29 mouse cellular contexts compared by ENCODE assay signal in genomic region chr11:32219287-32219686, GRCm38 (mm10). TPM values are rescaled to one million over a fixed set of nuclear protein-coding genes. Genes with fewer than 3 reads are reported as not detected.
DNase-seq lines count a peak whose midpoint lies in the region; ATAC-seq lines count a peak whose summit lies in the region.
"Had no signal": no experiment of that assay in that cellular context is flagged by ENCODE, and none has a peak within 500 bp of the region (broad histone marks: within the 10 kb centered on the region; RNA-seq: fewer than 3 reads in every experiment).

No protein-coding gene starts in this region.

- H3K27me3 ChIP-seq in heart, embryonic 11.5 days (ENCODE audit: control insufficient read depth, insufficient read depth, low read length): no peaks in the 10 kb centered on the region
- H3K27me3 ChIP-seq in neural tube, embryonic 12.5 days (replicated peaks): peaks cover 10% of the 10 kb centered on the region
- no peaks in the 10 kb centered on the region for H3K27me3 ChIP-seq in embryonic facial prominence, embryonic 15.5 days
- H3K27me3 ChIP-seq: intestine, embryonic 15.5 days; kidney, embryonic 15.5 days had no signal

- H3K4me1 ChIP-seq in heart, embryonic 11.5 days (ENCODE audit: control insufficient read depth, insufficient read depth, low read length): peaks cover 33% of the 10 kb centered on the region
- H3K4me1 ChIP-seq in neural tube, embryonic 12.5 days: peaks cover 42% of the 10 kb centered on the region
- peaks cover 59% of the 10 kb centered on the region for H3K4me1 ChIP-seq in embryonic facial prominence, embryonic 15.5 days

- H3K27ac ChIP-seq in heart, embryonic 11.5 days (ENCODE audit: low read depth, low read length): no peak overlapping the region
- no peak overlapping the region for H3K27ac ChIP-seq in neural tube, embryonic 12.5 days
- H3K27ac ChIP-seq in embryonic facial prominence, embryonic 15.5 days (replicated peaks): 0 out of 2 replicates have a peak overlapping the region, but pooled peaks have one; percentile 58
- H3K27ac ChIP-seq: intestine, embryonic 15.5 days; kidney, embryonic 15.5 days; liver, embryonic 12.5 days had no signal

- no peak overlapping the region for H3K4me3 ChIP-seq in heart, embryonic 11.5 days (ENCODE audit: low read depth, low read length)
- no peak overlapping the region for H3K4me3 ChIP-seq in neural tube, embryonic 12.5 days
- no peak overlapping the region; the same call in 1 of the 2 replicates for H3K4me3 ChIP-seq in embryonic facial prominence, embryonic 15.5 days (replicated peaks)
- H3K4me3 ChIP-seq: forebrain, embryonic 10.5 days; heart, embryonic 10.5 days; intestine, embryonic 15.5 days; kidney, embryonic 15.5 days; limb, embryonic 12.5 days; liver, embryonic 12.5 days had no signal

- H3K9me3 ChIP-seq in heart, embryonic 11.5 days (replicated peaks; ENCODE audit: control insufficient read depth, low read length): no peaks in the 10 kb centered on the region
- H3K9me3 ChIP-seq in neural tube, embryonic 12.5 days: no peaks in the 10 kb centered on the region
- no peaks in the 10 kb centered on the region for H3K9me3 ChIP-seq in embryonic facial prominence, embryonic 15.5 days (replicated peaks)
- H3K9me3 ChIP-seq: forebrain, embryonic 10.5 days; heart, embryonic 10.5 days; hindbrain, embryonic 13.5 days; intestine, embryonic 15.5 days; kidney, embryonic 15.5 days; limb, embryonic 12.5 days; liver, embryonic 12.5 days had no signal

- no peak for ATAC-seq in heart, embryonic 11.5 days (replicated peaks; ENCODE audit: insufficient number of reproducible peaks, low FRiP score, low TSS enrichment)
- no peak for ATAC-seq in neural tube, embryonic 12.5 days (ENCODE audit: low FRiP score, low read depth)
- ATAC-seq in embryonic facial prominence, embryonic 15.5 days (ENCODE audit: insufficient number of reproducible peaks, low FRiP score, low TSS enrichment, low read depth): no peak
- ATAC-seq: forebrain, embryonic 16.5 days; intestine, embryonic 15.5 days; liver, embryonic 12.5 days had no signal

- DNase-seq in heart, postnatal 4 days: no peak
- peak; percentile 56 for DNase-seq in layer of hippocampus, adult 11-12 months (ENCODE audit: low spot score)
- DNase-seq in layer of hippocampus, postnatal 14 days (ENCODE audit: low spot score in 2 of 2): no peak
- DNase-seq in neural tube, embryonic 10.5 days (ENCODE audit: extremely low spot score, low spot score): no peak
- DNase-seq in thymus, adult 18-20 months: no peak
- DNase-seq: adrenal gland, adult 2 months; B cell, adult 2 months; cerebellum, adult 18-20 months; cerebellum, postnatal 36 days; embryo, embryonic 11 days; heart, postnatal 14 days; kidney, postnatal 36 days; lung, adult 18-20 months; lung, postnatal 10 days; midbrain, embryonic 14.5 days had no signal

- peaks cover 5% of the 10 kb centered on the region; the same call in 1 of the 2 replicates for H3K36me3 ChIP-seq in heart, embryonic 11.5 days (ENCODE audit: control insufficient read depth, insufficient read depth, low read length)
- peaks cover 4% of the 10 kb centered on the region for H3K36me3 ChIP-seq in neural tube, embryonic 12.5 days
- peaks cover 21% of the 10 kb centered on the region for H3K36me3 ChIP-seq in embryonic facial prominence, embryonic 15.5 days
- H3K36me3 ChIP-seq: hindbrain, embryonic 13.5 days had no signal

- WGBS in heart, embryonic 11.5 days (ENCODE audit: insufficient replicate concordance): 83% methylated on average over 10 of the region's 10 CpGs
- 93% methylated on average over 10 of the region's 10 CpGs for WGBS in neural tube, embryonic 12.5 days
- 87% methylated on average over 10 of the region's 10 CpGs for WGBS in embryonic facial prominence, embryonic 15.5 days

- H3K9ac ChIP-seq in heart, embryonic 11.5 days (ENCODE audit: low read depth, low read length): no peak overlapping the region
- H3K9ac ChIP-seq in neural tube, embryonic 12.5 days: no peak overlapping the region
- no peak overlapping the region for H3K9ac ChIP-seq in embryonic facial prominence, embryonic 15.5 days
- H3K9ac ChIP-seq: intestine, embryonic 15.5 days; limb, embryonic 12.5 days had no signal

- 0 out of 2 replicates have a peak overlapping the region, but pooled peaks have one; percentile 97 for H3K4me2 ChIP-seq in heart, embryonic 11.5 days
- H3K4me2 ChIP-seq in neural tube, embryonic 12.5 days (replicated peaks): peak overlapping the region; percentile 91; the same call in 1 of the 2 replicates
- H3K4me2 ChIP-seq in embryonic facial prominence, embryonic 15.5 days (replicated peaks): peak overlapping the region; percentile 60

RNA-seq across cellular contexts. Expression of gene Rhbdf1, which starts 2.8 kb away (rescaled TPM):
- 28.2 and 30.3 TPM in 2 replicates for polyA plus RNA-seq in heart, embryonic 11.5 days (2014; fragmentation: Nextera tagmentation; extraction: Ambion mirVana)
- 10 to 100 TPM; 31.9 to 33.0 TPM for total RNA-seq in heart, postnatal 4 days (2021)
- total RNA-seq in layer of hippocampus, postnatal 14 days (2021): 10 to 100 TPM; 23.6 to 29.5 TPM
- 26.4 and 32.9 TPM in 2 replicates for polyA plus RNA-seq in neural tube, embryonic 12.5 days (2016; fragmentation: Nextera tagmentation; extraction: Ambion mirVana)
- 78.2 and 88.7 TPM in 2 replicates for polyA plus RNA-seq in embryonic facial prominence, embryonic 15.5 days (2015; fragmentation: Nextera tagmentation; extraction: Ambion mirVana)

RNA-seq across cellular contexts. Expression of gene Mpg, which starts 7.0 kb away (rescaled TPM):
- polyA plus RNA-seq in heart, embryonic 11.5 days (2014; fragmentation: Nextera tagmentation; extraction: Ambion mirVana): 22.0 and 22.5 TPM in 2 replicates
- 10 to 100 TPM; 10.4 to 11.3 TPM for total RNA-seq in heart, postnatal 4 days (2021)
- 10 to 100 TPM; 19.7 to 21.4 TPM for total RNA-seq in layer of hippocampus, postnatal 14 days (2021)
- 30.3 and 30.7 TPM in 2 replicates for polyA plus RNA-seq in neural tube, embryonic 12.5 days (2016; fragmentation: Nextera tagmentation; extraction: Ambion mirVana)
- 36.1 and 38.9 TPM in 2 replicates for polyA plus RNA-seq in embryonic facial prominence, embryonic 15.5 days (2015; fragmentation: Nextera tagmentation; extraction: Ambion mirVana)

RNA-seq across cellular contexts. Expression of gene Snrnp25, which starts 14.1 kb away (rescaled TPM):
- polyA plus RNA-seq in heart, embryonic 11.5 days (2014; fragmentation: Nextera tagmentation; extraction: Ambion mirVana): 59.6 and 72.2 TPM in 2 replicates
- 10 to 100 TPM; 14.4 to 15.6 TPM for total RNA-seq in heart, postnatal 4 days (2021)
- 10 to 100 TPM; 28.3 to 29.3 TPM for total RNA-seq in layer of hippocampus, postnatal 14 days (2021)
- polyA plus RNA-seq in neural tube, embryonic 12.5 days (2016; fragmentation: Nextera tagmentation; extraction: Ambion mirVana): 52.8 and 59.3 TPM in 2 replicates
- polyA plus RNA-seq in embryonic facial prominence, embryonic 15.5 days (2015; fragmentation: Nextera tagmentation; extraction: Ambion mirVana): 47.8 and 48.3 TPM in 2 replicates

RNA-seq across cellular contexts. Expression of gene Il9r, which starts 19.2 kb away (rescaled TPM):
- not detected in 2 replicates for polyA plus RNA-seq in heart, embryonic 11.5 days (2014; fragmentation: Nextera tagmentation; extraction: Ambion mirVana)
- total RNA-seq in heart, postnatal 4 days (2021): under 1 TPM; 0.20 to 0.21 TPM
- total RNA-seq in layer of hippocampus, postnatal 14 days (2021): not detected
- polyA plus RNA-seq in neural tube, embryonic 12.5 days (2016; fragmentation: Nextera tagmentation; extraction: Ambion mirVana): 0.08 TPM in 1 of 2 replicates, not detected in the other
- polyA plus RNA-seq in embryonic facial prominence, embryonic 15.5 days (2015; fragmentation: Nextera tagmentation; extraction: Ambion mirVana): 0.08 and 0.13 TPM in 2 replicates
- total RNA-seq: gastrocnemius, postnatal 36 days; layer of hippocampus, postnatal 25 days; left cerebral cortex, postnatal 10 days had no signal
- polyA plus RNA-seq: adrenal gland, adult 2 months; forebrain, embryonic 10.5 days; forebrain, embryonic 16.5 days; hindbrain, embryonic 13.5 days; kidney, embryonic 15.5 days; midbrain, embryonic 14.5 days had no signal

RNA-seq across cellular contexts. Expression of gene Nprl3, which starts 48.2 kb away (rescaled TPM):
- 26.1 and 34.6 TPM in 2 replicates for polyA plus RNA-seq in heart, embryonic 11.5 days (2014; fragmentation: Nextera tagmentation; extraction: Ambion mirVana)
- total RNA-seq in heart, postnatal 4 days (2021): 10 to 100 TPM; 27.1 to 32.1 TPM
- total RNA-seq in layer of hippocampus, postnatal 14 days (2021): 10 to 100 TPM; 57.1 to 63.2 TPM
- 41.9 and 46.9 TPM in 2 replicates for polyA plus RNA-seq in neural tube, embryonic 12.5 days (2016; fragmentation: Nextera tagmentation; extraction: Ambion mirVana)
- polyA plus RNA-seq in embryonic facial prominence, embryonic 15.5 days (2015; fragmentation: Nextera tagmentation; extraction: Ambion mirVana): 41.2 and 44.0 TPM in 2 replicates
